Mouse (Mus musculus) kidney, postnatal 0 days (tissue): Measurements from ENCODE around the gene Pakap. TPM values are rescaled to one million over a fixed set of nuclear protein-coding genes. Genes with fewer than 3 reads are reported as not detected.

Experiments
- ATAC-seq: fragments of 200-750 bp; cut with Nextera tagmentation; replicated peaks from 2 replicates; pipeline ENCODE4 v1.8.0; 2017; ENCODE audit warnings: low read depth, moderate number of reproducible peaks, moderate TSS enrichment, moderate library complexity; ENCODE audit not compliant: low FRiP score
- DNase-seq: peaks from one replicate; pipeline ENCODE4 v3.0.0-alpha.2; 2016; ENCODE audit warnings: low spot score
- H3K27ac ChIP-seq: fragments of 300-500 bp; sonication (generic); 2 replicates; pipeline ENCODE4 v1.5.1; 2014; ENCODE audit warnings: mild to moderate bottlenecking
- H3K27me3 ChIP-seq: fragments of 300-500 bp; sonication (generic); 2 replicates; pipeline ENCODE4 v1.6.1; 2014; ENCODE audit warnings: low read length, mixed read lengths; ENCODE audit not compliant: insufficient read depth
- H3K36me3 ChIP-seq: fragments of 300-500 bp; sonication (generic); 2 replicates; pipeline ENCODE4 v1.6.1; 2014; ENCODE audit warnings: low read length, mixed read lengths; ENCODE audit not compliant: insufficient read depth
- H3K4me1 ChIP-seq: fragments of 300-500 bp; sonication (generic); replicated peaks from 2 replicates; pipeline ENCODE4 v1.6.1; 2014; ENCODE audit warnings: antibody characterized with exemption, low read length, mixed read lengths; ENCODE audit not compliant: insufficient read depth
- H3K4me2 ChIP-seq: fragments of 300-500 bp; sonication (generic); 2 replicates; pipeline ENCODE4 v1.6.1; 2014; ENCODE audit warnings: mild to moderate bottlenecking, low read length, moderate library complexity, mixed read lengths
- H3K4me3 ChIP-seq: fragments of 300-500 bp; sonication (generic); replicated peaks from 2 replicates; pipeline ENCODE4 v1.5.1; 2014; ENCODE audit warnings: low read depth, low read length
- H3K9ac ChIP-seq: fragments of 300-500 bp; sonication (generic); 2 replicates; pipeline ENCODE4 v1.6.1; 2014; ENCODE audit warnings: low read depth, low read length
- H3K9me3 ChIP-seq: fragments of 300-500 bp; sonication (generic); replicated peaks from 2 replicates; pipeline ENCODE4 v1.6.1; 2016; ENCODE audit warnings: low read length, inconsistent platforms, mixed read lengths
- CTCF ChIP-seq: IDR thresholded peaks from 2 replicates; pipeline ENCODE4 v1.5.1; 2016; ENCODE audit warnings: antibody characterized with exemption, low read depth, mild to moderate bottlenecking, moderate library complexity
- WGBS: fragments of 180-500 bp; shearing (Covaris S2); extraction: QIAGEN DNeasy Blood & Tissue Kit; methylation state at CpG from one replicate; pipeline ENCODE4 v1.1.7; 2014; 5-methylcytosine and 5-hydroxymethylcytosine counted together
- polyA plus RNA-seq: library from polyadenylated mRNA; unstranded; fragments of >200 nt; fragmentation: Nextera tagmentation; extraction: Ambion mirVana; gene quantifications from 2 replicates; pipeline ENCODE4 v1.2.1, GENCODE M21; 2015

Gene Pakap
- polyA plus RNA-seq, 1 experiment from 2014 or later, result 11.5 TPM

DNA sequence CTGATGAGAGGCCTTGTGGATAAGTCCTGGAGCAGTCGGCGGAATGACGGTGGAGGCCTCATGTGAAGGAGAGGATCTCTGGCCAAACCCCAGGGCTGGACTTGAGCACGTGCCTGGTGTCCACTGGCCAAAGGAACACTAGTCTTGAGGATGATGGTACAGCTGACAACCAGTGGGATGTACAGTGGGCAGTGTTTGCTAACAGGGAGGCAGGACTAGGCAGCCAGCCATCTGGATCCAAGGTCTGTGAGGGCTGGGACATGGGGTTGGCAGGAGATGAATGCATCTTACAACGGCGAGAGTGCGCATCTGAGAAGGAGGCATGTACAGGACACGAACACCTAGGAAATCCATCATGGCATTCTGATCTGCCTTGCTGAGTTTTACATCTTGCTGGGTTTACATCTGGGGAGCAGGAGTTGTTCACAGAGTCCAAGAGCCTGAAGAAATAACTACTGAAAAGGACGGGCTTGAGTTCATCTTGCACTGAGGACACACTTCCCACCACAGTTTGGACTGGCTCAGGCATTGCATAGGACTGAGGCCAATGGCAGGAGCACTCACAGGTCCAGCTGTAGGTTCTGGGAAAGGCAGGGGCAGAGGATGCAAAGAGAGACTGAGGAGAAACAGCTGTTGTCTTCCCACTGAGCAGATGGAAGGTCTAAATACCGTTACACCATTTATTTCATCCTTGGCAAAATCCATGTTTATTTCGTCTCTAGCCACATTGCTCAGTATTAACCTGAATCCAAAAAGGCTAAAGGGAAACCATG is 32.9 kb downstream of the Pakap start:
- WGBS, result 75% methylated on average over 11 of the region's 11 CpGs
- ATAC-seq, result no peak
- H3K27ac ChIP-seq, result no peak overlapping the region
- no peaks in the 10 kb centered on the region for H3K9me3 ChIP-seq
- TF ChIP-seq CTCF, result no peak
- H3K4me2 ChIP-seq, result no peak overlapping the region
- no peaks in the 10 kb centered on the region for H3K27me3 ChIP-seq
- no peak overlapping the region for H3K4me3 ChIP-seq
- H3K9ac ChIP-seq, result no peak overlapping the region
- DNase-seq, result no peak
- no peaks in the 10 kb centered on the region for H3K4me1 ChIP-seq
- H3K36me3 ChIP-seq, result no peaks in the 10 kb centered on the region

DNA sequence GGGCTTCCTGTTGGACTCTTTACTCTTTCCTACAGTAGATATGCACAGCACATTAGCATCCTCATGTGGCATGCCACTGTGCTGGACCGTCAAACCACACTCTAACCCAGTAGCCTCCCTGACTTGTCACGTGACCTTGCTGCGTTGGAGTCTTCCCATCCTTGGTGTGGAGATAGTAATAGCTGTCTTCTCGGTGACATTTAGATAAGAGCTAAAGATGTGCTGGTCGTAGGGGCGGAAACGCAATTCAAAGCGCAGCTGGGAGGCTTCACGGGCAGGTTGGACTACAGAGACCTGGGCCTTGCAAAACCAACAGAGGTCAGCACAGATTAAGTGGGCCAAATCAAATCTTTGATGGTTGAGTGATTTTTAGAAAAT is 33.5 kb downstream of the Pakap start:
- TF ChIP-seq CTCF, result no peak; the same call in 1 of the 2 replicates
- H3K4me2 ChIP-seq, result no peak overlapping the region
- ATAC-seq, result no peak
- DNase-seq, result no peak
- H3K4me3 ChIP-seq, result no peak overlapping the region
- no peaks in the 10 kb centered on the region for H3K27me3 ChIP-seq
- no peak overlapping the region for H3K27ac ChIP-seq
- 44% methylated on average over 9 of the region's 9 CpGs for WGBS
- no peaks in the 10 kb centered on the region for H3K36me3 ChIP-seq
- H3K9ac ChIP-seq, result no peak overlapping the region
- H3K9me3 ChIP-seq, result no peaks in the 10 kb centered on the region
- H3K4me1 ChIP-seq, result no peaks in the 10 kb centered on the region

DNA sequence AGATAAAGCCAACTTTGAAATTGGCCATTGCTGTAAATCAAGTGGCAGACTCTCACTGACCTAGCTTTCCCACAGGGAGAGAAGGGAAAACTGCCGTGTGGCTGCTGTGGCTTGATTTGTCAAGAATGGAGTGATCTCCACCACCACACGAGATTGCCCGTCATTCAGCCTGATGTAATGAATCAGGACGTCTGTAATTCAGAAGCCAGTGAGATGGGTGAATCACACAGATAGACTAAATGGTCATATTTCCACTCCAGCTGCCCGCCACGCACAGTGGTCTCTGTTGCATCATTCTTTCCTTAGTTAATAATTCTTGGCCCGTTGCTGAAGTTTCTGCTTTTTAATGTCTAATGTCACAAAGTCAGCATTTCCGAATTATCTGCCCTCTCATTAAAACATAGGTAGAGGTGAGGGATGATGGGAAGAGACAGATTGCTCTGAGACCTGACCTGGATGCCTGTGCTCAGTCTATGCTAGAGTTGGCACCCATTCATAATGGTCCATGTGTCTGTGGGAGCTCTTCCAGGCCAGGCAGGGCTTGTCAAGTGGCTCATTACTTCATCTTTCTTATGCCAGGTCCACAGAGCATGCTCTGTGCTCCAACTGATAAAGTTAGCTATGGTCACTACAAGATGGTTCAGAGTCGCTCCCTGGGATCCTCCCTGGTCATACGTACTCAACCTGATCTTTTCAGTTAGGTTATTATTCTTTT is 34.1 kb downstream of the Pakap start:
- H3K9me3 ChIP-seq, result no peaks in the 10 kb centered on the region
- TF ChIP-seq CTCF, result no peak
- DNase-seq (no peak), ATAC-seq (no peak)
- H3K36me3 ChIP-seq, result no peaks in the 10 kb centered on the region
- no peak overlapping the region for H3K4me3 ChIP-seq
- H3K4me1 ChIP-seq, result no peaks in the 10 kb centered on the region
- no peak overlapping the region for H3K4me2 ChIP-seq
- no peak overlapping the region for H3K9ac ChIP-seq
- no peak overlapping the region for H3K27ac ChIP-seq
- no peaks in the 10 kb centered on the region for H3K27me3 ChIP-seq
- 53% methylated on average over 10 of the region's 10 CpGs for WGBS

DNA sequence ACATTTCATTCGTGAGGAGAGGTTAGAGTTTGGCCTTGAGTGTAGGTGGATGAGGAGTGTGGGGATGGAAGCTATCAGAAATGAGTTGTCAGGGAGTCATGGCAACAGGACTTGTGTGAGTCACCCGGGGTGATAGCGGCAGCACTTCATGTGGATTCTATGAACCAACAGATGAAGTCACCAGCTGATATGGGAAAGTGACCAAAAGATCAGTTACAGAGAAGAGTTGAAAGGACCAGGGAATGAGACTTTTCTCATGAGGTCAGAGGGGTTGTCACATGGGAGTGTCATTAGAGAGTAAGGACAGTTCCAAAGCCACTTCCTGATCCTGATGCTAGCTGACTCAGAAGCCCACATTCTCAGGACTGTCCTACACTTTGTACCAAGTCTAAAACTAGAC is 38.3 kb downstream of the Pakap start:
- 82% methylated on average over 3 of the region's 3 CpGs for WGBS
- Histone ChIP-seq H3K27me3 (no peaks in the 10 kb centered on the region), H3K9me3 (no peaks in the 10 kb centered on the region), H3K9ac (no peak overlapping the region), H3K27ac (no peak overlapping the region), H3K4me3 (no peak overlapping the region), H3K4me1 (no peaks in the 10 kb centered on the region), H3K36me3 (no peaks in the 10 kb centered on the region), H3K4me2 (no peak overlapping the region)
- DNase-seq (no peak), ATAC-seq (no peak)
- TF ChIP-seq CTCF, result no peak

DNA sequence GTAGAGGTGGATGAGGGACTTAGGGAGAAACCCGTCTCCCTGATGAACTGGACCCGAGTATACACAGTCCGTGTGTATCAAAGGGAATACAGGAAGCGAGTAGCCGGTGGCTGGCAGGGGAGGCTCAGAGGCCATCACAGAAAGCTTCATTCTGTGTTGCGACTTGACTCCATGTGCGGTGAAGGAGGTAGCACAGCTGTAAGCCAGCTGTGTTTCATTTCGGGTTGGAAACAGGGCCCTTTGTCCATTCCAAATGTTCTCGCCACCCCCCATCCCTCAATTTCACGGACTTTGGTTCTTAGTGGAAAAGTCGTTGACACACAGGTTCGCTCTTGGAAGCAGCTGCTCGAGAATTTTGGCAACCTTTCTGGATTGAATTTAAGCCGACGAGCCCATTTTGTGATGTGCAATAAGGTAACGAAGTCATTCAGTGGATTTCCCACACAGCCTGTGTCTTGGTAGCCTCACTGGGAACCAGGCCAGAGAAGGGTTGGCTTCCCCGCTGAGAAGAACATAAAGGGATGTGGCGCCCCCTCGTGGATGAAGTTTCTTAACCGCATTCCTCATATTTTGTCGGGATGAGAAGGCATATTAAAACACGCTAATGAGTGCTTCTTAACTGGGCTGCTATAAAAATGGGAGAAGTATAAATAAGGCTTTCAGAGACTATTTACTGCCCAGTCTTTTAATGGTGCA is 39.4 kb downstream of the Pakap start:
- peak; percentile 96 for DNase-seq
- Histone ChIP-seq H3K4me1 (no peaks in the 10 kb centered on the region), H3K4me2 (peak overlapping the region; percentile 37), H3K27me3 (no peaks in the 10 kb centered on the region), H3K36me3 (no peaks in the 10 kb centered on the region), H3K4me3 (no peak overlapping the region), H3K27ac (no peak overlapping the region), H3K9ac (no peak overlapping the region), H3K9me3 (no peaks in the 10 kb centered on the region)
- no peak; the same call in 1 of the 2 replicates for ATAC-seq
- WGBS, result 28% methylated on average over 22 of the region's 22 CpGs
- peak; percentile 91 for TF ChIP-seq CTCF

DNA sequence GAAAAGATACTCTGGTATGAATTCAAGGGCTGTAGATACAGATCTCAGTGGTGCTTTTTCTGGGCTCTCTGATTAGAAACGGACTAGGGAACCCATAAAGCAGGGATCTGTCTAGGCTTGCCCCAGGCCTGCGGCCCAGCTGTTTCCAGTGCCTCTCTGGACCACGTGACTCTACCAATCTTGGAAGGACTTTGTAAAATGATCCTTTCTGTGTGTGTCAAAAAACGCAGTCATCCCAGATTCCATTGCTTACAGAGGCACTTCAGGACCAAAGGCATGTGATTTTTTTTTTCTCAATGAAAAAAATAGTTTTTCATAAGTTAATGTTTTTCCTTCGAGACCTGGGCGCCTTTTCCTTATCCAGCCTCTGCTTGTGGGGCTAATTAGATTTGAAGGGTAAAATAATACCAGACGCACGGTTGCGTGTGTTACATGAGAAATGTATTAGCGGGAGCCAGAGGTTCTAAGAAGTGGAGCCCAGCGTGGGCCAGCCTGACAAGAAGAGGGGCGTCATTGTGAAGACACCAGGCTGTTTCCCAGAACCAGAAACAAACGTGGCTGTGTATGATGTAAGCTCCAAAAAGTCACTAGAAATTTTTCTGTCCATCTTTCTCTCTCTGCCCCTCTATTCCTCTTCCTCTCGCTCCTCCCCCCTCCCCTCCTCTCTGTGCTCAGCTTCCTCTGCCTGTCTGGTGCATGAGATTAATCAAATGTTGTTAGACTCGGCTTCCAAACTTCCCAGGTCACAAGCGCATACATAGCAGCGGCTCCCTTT is 43.5 kb downstream of the Pakap start:
- Histone ChIP-seq H3K4me3 (no peak overlapping the region), H3K4me1 (no peaks in the 10 kb centered on the region), H3K9ac (no peak overlapping the region), H3K27me3 (no peaks in the 10 kb centered on the region), H3K4me2 (peak overlapping the region; percentile 21; the same call in 1 of the 2 replicates), H3K27ac (no peak overlapping the region), H3K36me3 (no peaks in the 10 kb centered on the region), H3K9me3 (no peaks in the 10 kb centered on the region)
- no peak for TF ChIP-seq CTCF
- ATAC-seq (no peak; the same call in 1 of the 2 replicates), DNase-seq (peak; percentile 72)
- WGBS, result 28% methylated on average over 17 of the region's 17 CpGs
